Mouse (Mus musculus) gastrocnemius, postnatal 36 days (tissue): ENCODE measurements around the gene Olfr330. TPM values are rescaled to one million over a fixed set of nuclear protein-coding genes. Genes with fewer than 3 reads are reported as not detected.
"Not testable (repeated sequence)": the region's sequence is repeated elsewhere in the genome, so short reads cannot be mapped to it uniquely, and the experiment has no call there.

Experiments used
- DNase-seq, 2 experiments: peaks; one replicate each; pipeline ENCODE4 v3.0.0; 2022
- intact Hi-C: fragments of 180-260 bp; cut with DNase I; formaldehyde crosslinking; loops from one replicate; pipeline ENCODE4 v1.15.1; 2025
- long read RNA-seq, 2 experiments: library from polyadenylated mRNA; stranded (forward); transcript quantifications; one replicate each; pipeline ENCODE4 v2.0.0; 2021
- total RNA-seq, 2 experiments: library from RNA; stranded (reverse); gene quantifications; 2 replicates each; pipeline ENCODE4 v1.2.3; 2021

The Olfr330 gene
- total RNA-seq: not detected
- long read RNA-seq, experiment 1: 0 reads
- long read RNA-seq, experiment 2: 0 reads

DNA sequence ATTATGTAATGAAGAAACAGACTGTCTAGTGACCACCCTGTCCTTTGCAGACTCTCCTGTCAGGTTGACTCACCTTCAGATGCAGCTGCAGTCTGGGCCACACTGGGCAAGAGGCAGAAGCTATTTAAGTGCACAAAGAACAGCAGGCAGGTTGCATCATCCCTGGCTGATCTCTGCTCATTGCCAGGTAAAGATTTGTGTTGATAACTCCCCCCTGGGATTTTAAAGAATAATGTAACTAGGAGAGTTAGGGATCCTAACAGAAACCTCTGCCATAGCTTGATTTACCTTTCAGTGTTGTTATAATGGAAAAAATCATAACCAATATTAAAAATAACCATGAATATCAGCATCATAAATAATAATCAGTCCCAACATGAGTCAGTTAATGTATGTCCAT is at the start of gene Olfr330:
Gene Olfr330 (minus strand): TSS at position 101 of the 400 bp plus-strand sequence.
- intact Hi-C loops, DNase-seq: not testable (repeated sequence)

DNA sequence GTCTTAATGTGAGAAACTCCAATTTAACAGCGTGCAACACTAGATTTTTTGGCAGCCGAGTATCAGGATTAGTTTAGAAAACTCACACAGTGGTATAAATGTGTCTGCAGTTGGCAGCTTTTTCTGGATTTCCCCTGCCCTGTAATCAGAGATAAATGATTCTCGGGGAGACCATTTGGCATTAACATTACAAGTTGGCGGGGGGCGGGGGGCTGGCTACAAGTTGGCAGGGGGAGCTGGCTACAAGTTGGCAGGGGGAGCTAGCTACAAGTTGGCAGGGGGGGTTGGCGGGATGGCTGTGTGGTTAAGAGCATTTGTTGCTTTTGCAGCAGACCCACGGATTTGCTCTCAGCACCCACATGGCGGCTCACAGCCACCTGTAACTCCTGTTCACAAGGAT is 44.0 kb upstream of the Olfr330 start:
- DNase-seq: no peak
- intact Hi-C loops: no loop called here

DNA sequence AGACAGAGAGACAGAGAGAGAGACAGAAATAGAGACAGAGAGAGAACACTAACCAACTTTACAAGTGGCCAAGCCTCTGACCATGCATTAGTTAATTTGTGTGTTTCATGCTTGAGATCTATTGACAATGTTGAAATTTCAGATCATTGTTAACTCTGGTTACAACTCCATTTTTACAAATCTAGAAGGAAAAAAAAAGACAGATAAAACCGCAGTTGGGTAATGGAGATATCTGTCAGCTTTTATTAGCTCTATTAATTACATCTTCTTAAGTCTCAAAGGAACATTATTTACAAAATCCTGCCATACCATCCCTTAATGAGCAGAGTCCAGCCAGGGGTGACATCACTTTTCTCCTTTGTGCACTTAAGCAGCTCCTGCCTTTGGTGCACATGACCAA is 42.8 kb upstream of the Olfr330 start, which contains the start of gene Olfr325:
Gene Olfr325 (plus strand): TSS at position 301 of the 400 bp plus-strand sequence.
- no peak for DNase-seq
- intact Hi-C loops: no loop called here

DNA sequence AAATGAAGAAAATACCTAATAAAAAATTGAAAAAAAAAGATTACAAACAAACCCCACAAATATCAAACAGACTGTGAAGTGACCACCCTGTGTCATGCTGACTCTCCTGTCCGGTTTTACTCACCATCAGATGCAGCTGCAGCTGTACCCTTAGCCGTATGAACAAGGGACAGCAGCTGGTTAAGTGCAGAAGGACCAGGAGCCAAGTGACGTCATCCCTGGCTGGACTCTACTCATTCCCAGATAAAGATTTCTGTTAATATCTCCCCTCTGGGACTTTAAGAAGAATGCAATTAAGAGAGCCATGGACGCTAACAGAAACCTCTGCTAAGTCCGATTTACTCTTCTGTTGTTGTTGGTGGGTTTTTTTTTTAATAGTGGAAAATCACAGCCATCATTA is 35.8 kb upstream of the Olfr330 start, which contains the start of gene Olfr224:
Gene Olfr224 (minus strand): TSS at position 149 of the 400 bp plus-strand sequence.
- DNase-seq: peak in 1 of 2 experiments; percentile 11

DNA sequence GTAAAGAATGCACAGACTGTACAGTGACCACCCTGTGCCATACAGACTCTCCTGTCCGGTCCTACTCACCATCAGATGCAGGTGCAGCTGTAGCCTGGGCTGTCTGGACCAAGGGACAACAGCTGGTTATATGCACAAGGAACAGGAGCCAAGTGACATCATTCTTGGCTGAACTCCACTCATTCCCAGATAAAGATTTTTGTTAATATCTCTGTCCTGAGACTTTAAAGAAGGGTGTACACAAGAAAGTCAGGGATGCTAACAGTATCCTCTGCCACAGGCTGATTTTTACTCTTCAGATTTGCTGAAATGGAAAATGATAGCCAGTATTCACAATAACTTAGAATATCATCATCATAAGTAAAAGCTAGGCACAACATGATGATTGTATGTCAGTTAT is 20.9 kb upstream of the Olfr330 start, which contains the start of gene Olfr328:
Gene Olfr328 (minus strand): TSS at position 101 of the 400 bp plus-strand sequence.
- intact Hi-C loops: no loop called here
- peak in 1 of 2 experiments; percentile 5 for DNase-seq

More for the DNA sequence above, 35.8 kb upstream of the Olfr330 start, which contains the start of gene Olfr224:
- intact Hi-C loops: no loop called here

DNA sequence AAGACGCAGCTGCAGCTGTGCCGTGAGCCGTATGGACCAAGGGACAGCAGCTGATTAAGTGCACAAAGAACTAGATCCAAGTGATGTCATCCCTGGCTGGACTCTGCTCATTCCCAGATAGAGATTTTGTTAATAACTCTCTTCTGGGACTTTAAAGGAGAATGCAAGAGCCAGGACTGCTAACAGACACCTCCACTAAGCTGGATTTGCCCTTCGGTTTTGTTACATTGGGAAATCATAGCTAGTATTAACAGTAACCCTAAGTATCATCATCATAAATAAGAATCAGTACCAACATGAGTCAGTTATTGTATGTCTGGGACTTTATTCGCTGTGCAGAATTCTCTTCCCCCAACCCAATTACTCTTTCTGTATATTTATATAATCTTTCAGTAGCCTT is 11.7 kb upstream of the Olfr330 start, which contains the start of gene Olfr329-ps:
Gene Olfr329-ps (minus strand): TSS at position 101 of the 400 bp plus-strand sequence.
- intact Hi-C loops: no loop called here
- no peak for DNase-seq

DNA sequence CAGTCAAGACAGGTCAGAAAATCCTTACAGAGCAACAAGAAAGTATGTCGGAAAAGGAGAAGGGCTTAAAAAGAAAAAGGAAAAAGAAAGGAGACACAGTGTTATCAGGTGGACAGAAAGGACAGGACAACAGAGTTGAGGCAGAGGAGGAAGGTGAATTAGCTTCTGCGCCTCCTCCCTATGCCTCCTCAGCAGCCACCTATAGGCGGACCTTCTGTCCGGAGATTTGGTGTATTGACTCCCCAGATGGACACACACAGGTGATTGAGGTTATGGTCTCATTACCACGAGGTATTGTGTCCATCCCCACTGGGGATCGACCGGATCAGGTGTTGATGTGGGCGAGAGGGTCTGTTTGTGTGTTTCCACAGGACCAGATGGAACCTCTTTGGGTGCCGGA is 14.9 kb downstream of the Olfr330 start:
- DNase-seq: peak in 1 of 2 experiments; percentile 25
- intact Hi-C loops: not testable (repeated sequence)

DNA sequence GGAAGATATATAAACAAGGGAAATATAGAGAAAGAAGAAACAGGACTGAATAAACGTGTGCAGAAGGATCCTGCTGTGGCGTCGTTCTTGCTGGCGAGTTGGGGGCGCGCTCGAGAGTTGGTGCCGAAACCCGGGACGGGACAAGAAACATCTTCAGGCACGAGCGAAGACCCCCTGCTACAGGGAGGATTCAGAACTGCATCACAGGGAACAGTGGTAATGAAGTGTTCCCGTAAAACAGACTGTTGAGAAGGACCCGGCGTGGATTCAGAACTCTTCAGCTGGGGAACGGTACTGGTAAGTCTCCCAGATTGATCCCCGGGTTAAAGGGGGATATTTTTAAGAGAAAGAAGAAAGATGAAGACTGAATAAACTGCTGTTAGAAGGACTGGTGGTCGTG is 15.7 kb downstream of the Olfr330 start:
- peak; percentile 66 to 71 for DNase-seq
- intact Hi-C loops: not testable (repeated sequence)

DNA sequence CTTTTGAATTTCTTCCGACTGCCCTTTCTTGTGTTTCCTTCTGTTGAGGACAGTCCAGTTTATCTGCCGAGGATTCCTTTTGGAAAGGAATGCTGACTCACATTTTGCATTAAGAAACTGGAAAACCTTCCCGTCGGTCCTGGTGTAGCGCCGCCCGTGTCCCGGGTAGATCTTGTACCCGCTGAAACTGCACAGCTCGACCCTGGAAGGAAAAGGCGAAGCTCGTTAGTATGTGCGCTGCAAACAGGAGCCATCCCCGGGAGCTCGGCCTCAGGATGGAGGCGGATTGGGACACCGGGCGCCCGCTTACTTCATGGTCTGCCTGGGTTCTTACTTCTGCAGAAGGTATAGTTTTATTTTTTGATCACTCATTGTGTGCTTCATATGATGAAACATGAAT is 25.6 kb downstream of the Olfr330 start:
- intact Hi-C loops, DNase-seq: not testable (repeated sequence)

DNA sequence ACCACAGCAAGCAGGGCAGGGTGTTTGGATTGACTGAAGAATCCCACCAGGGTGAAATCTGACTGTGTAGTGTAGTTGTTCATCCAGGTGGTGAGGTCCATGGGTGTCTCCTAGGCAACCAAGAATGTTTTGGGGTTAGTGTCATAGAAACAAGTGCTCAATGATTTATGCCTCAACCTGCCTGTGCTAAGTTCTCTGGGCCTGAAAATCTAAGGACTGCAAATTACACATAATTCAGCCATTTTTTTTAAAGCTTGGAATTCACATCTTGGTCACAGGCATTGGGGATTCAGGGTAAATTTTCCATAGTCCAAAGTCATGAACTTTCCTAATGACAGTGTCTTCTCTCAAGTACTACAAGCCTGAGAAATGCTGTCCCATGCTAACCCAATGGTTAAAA is 32.2 kb downstream of the Olfr330 start, which contains the start of gene Olfr331:
Gene Olfr331 (minus strand): TSS at position 101 of the 400 bp plus-strand sequence.
- DNase-seq, intact Hi-C loops: not testable (repeated sequence)

DNA sequence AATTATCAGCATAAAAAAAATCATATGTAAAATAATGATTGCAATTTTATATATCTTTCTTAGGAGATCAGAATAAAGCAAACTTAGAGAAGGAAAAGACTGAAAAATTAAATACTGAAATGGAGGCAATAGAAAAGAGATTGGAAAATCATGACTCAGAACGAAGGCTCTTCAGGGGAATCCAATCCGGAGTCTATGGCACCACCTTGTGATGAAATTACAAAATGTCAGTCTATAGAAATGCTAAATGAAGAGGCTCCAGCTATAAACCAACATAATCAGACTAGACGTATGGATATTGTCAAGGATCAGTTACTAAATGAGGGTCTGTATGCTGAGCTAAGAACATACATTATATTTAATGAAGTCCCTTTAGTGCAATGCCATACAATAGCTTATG is 35.3 kb downstream of the Olfr330 start:
- DNase-seq: no peak

DNA sequence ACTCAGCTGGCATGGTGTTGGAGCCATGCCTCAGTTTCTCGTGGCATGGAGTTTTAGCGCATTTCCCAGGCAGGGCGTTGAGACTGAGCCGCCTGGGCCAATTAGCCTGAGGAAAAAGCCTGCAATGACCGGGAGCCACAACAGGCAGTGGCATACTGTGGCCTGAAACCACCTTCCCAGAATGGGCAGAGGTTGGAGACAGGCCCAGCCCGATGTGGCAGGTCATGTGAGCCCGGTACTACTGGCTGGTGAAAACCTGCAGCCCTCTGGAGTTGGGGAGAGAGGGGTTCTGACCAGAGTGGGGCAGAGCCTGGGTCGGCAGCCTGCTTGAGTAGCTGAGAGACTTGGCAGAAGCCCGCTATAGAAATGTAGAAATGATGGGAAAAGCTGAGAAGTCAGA is 35.9 kb downstream of the Olfr330 start:
- DNase-seq: no peak
- intact Hi-C loops: no loop called here

More for the DNA sequence above, 35.3 kb downstream of the Olfr330 start:
- intact Hi-C loops: no loop called here

DNA sequence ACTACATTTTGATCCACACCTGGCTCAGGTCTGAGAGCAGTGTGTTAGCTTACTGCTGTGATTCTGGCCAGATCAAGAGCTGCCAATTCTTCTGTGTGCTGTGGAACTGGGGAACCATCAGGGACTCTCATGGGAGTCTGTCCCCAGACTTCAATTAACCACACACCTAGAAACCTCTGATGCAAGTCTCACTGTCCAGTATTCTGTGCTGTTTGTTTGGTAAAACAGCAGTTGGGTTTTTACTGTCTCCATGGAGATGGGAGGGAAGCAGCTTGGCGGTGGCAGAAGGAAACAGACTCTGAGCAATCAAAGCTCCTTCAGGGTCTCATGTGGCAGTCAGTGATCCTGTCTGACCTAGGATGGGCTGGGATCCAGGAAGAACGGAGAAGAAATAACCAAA is 42.2 kb downstream of the Olfr330 start, which contains the start of gene Olfr332:
Gene Olfr332 (minus strand): TSS at position 101 of the 400 bp plus-strand sequence.
- DNase-seq: no peak
- intact Hi-C loops: no loop called here

Other genes with a start within 250 kb of the Olfr330 start
- gene Zfp692, start 227.8 kb downstream of the Olfr330 start, total RNA-seq: 1 to 10 TPM; 3.4 to 4.0 TPM
- gene Zfp672, start 204.5 kb downstream of the Olfr330 start, total RNA-seq: 10 to 100 TPM; 36.7 to 41.7 TPM
- 10 to 100 TPM; 26.1 to 27.9 TPM for gene Sh3bp5l, start 204.1 kb downstream of the Olfr330 start, total RNA-seq
- not detected for gene Lypd8, start 155.8 kb downstream of the Olfr330 start, total RNA-seq
- gene 1810065E05Rik, start 113.7 kb downstream of the Olfr330 start, total RNA-seq: not detected
- not detected for gene Gm12253, start 102.3 kb downstream of the Olfr330 start, total RNA-seq
- gene Lypd9, start 81.9 kb downstream of the Olfr330 start, total RNA-seq: not detected
- not detected for gene Olfr30, start 72.6 kb downstream of the Olfr330 start, total RNA-seq
- not detected for gene Olfr332, start 42.3 kb downstream of the Olfr330 start, total RNA-seq
- not detected for gene Olfr331, start 32.3 kb downstream of the Olfr330 start, total RNA-seq
- gene Olfr329-ps, start 11.6 kb upstream of the Olfr330 start, total RNA-seq: not detected
- not detected for gene Olfr328, start 20.8 kb upstream of the Olfr330 start, total RNA-seq
- not detected for gene Olfr224, start 35.7 kb upstream of the Olfr330 start, total RNA-seq
- not detected for gene Olfr325, start 42.9 kb upstream of the Olfr330 start, total RNA-seq
- gene Olfr324, start 60.3 kb upstream of the Olfr330 start, total RNA-seq: not detected
- not detected for gene 2210407C18Rik, start 81.2 kb upstream of the Olfr330 start, total RNA-seq
- not detected for gene Olfr323, start 95.7 kb upstream of the Olfr330 start, total RNA-seq
- gene Trim58, start 105.6 kb upstream of the Olfr330 start, total RNA-seq: not detected
- gene Olfr322, start 123.9 kb upstream of the Olfr330 start, total RNA-seq: not detected
- gene Olfr320, start 146.3 kb upstream of the Olfr330 start, total RNA-seq: not detected
- not detected for gene Olfr319, start 164.3 kb upstream of the Olfr330 start, total RNA-seq
- not detected for gene Olfr318, start 189.2 kb upstream of the Olfr330 start, total RNA-seq
- not detected for gene Olfr317, start 204.4 kb upstream of the Olfr330 start, total RNA-seq
- gene Olfr316, start 217.9 kb upstream of the Olfr330 start, total RNA-seq: not detected
- not detected for gene Olfr315, start 238.4 kb upstream of the Olfr330 start, total RNA-seq
- not detected for gene Olfr314, start 248.1 kb upstream of the Olfr330 start, total RNA-seq